ENCODE assay signal across 9 mouse cellular contexts in the genomic region with DNA sequence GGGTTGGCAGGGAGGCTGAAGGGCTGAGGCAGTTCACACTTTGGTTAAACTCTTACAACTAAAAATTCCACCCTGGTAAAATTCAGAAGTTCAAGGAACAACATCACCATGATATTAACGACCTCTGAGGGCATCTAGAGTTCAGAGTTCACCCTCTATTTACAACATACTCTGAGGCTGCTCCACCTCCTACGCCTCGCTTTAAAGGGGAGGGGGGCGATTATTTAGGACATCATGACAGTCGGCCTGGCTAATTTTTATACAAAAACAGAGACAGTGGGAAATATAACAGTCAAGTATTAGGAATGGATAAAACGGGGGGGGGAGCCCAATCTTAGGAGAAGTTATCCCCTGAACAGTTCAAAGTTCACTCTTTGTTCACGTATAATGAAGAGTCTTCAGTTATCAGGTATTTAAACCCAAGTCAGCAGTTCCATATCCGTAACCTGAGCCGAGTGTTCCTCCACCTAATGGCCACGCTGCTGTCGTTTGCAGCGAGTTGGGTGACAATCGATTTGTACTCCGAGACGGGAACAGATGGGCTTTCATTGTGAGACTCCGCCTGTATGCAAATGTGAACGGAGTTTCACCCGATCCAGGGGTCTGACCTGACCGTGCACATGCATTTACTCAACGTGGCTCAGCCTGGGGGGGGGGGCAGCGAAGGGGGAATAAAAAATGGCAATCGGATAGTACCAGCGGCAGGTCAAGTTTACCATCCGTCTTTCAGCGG.
DNase-seq lines count a peak whose midpoint lies in the region; ATAC-seq and TF ChIP-seq lines count a peak whose summit lies in the region.
"Had no signal": no experiment of that assay in that cellular context is flagged by ENCODE, and none has a peak within 500 bp of the region (broad histone marks: within the 10 kb centered on the region; RNA-seq: fewer than 3 reads in every experiment).

No protein-coding gene starts in this region.

- peak overlapping the region; percentile 20; the same call in 1 of the 2 replicates for H3K4me3 ChIP-seq in embryonic facial prominence, embryonic 13.5 days
- H3K4me3 ChIP-seq in kidney, postnatal 0 days (replicated peaks; ENCODE audit: low read depth, low read length) = peak overlapping the region; percentile 24
- H3K4me3 ChIP-seq in midbrain, embryonic 16.5 days (ENCODE audit: low read depth, low read length) = peak overlapping the region; percentile 17; the same call in 1 of the 2 replicates

- H3K36me3 ChIP-seq in embryonic facial prominence, embryonic 13.5 days = no peaks in the 10 kb centered on the region
- no peaks in the 10 kb centered on the region for H3K36me3 ChIP-seq in kidney, postnatal 0 days (ENCODE audit: insufficient read depth, low read length)
- H3K36me3 ChIP-seq in midbrain, embryonic 16.5 days (ENCODE audit: control insufficient read depth, insufficient read depth, low read length) = no peaks in the 10 kb centered on the region

- peaks cover 16% of the 10 kb centered on the region for H3K27me3 ChIP-seq in embryonic facial prominence, embryonic 13.5 days
- H3K27me3 ChIP-seq in kidney, postnatal 0 days (ENCODE audit: insufficient read depth, low read length) = no peaks in the 10 kb centered on the region
- H3K27me3 ChIP-seq in midbrain, embryonic 16.5 days (ENCODE audit: control insufficient read depth, insufficient read depth, low read depth, low read length) = no peaks in the 10 kb centered on the region

- H3K27ac ChIP-seq in embryonic facial prominence, embryonic 13.5 days = no peak overlapping the region
- peak overlapping the region; percentile 31; the same call in 1 of the 2 replicates for H3K27ac ChIP-seq in kidney, postnatal 0 days
- H3K27ac ChIP-seq in midbrain, embryonic 16.5 days (ENCODE audit: low read length) = no peak overlapping the region

- ATAC-seq in embryonic facial prominence, embryonic 13.5 days (ENCODE audit: insufficient number of reproducible peaks, insufficient read depth, low FRiP score, low TSS enrichment, low read depth) = no peak
- no peak; the same call in 1 of the 2 replicates for ATAC-seq in kidney, postnatal 0 days (replicated peaks; ENCODE audit: low FRiP score, low read depth)
- ATAC-seq in midbrain, embryonic 16.5 days = no peak

- peak; percentile 71 for DNase-seq in heart, adult 11 months
- DNase-seq in heart, postnatal 36 days = no peak
- DNase-seq in kidney, postnatal 0 days (ENCODE audit: low spot score) = peak; percentile 29
- DNase-seq in thymus, postnatal 25 days = no peak
- DNase-seq in layer of hippocampus, adult 9-11 months = no peak
- no peak for DNase-seq in adipocyte (ENCODE audit: low spot score)
- DNase-seq: adrenal gland, postnatal 14 days had no signal

- H3K4me1 ChIP-seq in embryonic facial prominence, embryonic 13.5 days = 0 out of 2 replicates have a peak, but pooled peaks cover 3% of the 10 kb centered on the region
- peaks cover 18% of the 10 kb centered on the region for H3K4me1 ChIP-seq in kidney, postnatal 0 days (replicated peaks; ENCODE audit: insufficient read depth, low read length)
- H3K4me1 ChIP-seq in midbrain, embryonic 16.5 days (ENCODE audit: control insufficient read depth, insufficient read depth, low read length) = peaks cover 17% of the 10 kb centered on the region

- intact Hi-C loops in heart, postnatal 36 days (cut with DNase I) = no loop called here

- no peak for TF ChIP-seq CTCF in kidney, postnatal 0 days (IDR thresholded peaks at IDR 0.05; ENCODE audit: low read depth)

- peak overlapping the region; percentile 47 for H3K4me2 ChIP-seq in embryonic facial prominence, embryonic 13.5 days
- H3K4me2 ChIP-seq in kidney, postnatal 0 days (ENCODE audit: low read length) = peak overlapping the region; percentile 58
- peak overlapping the region; percentile 47 for H3K4me2 ChIP-seq in midbrain, embryonic 16.5 days (ENCODE audit: low read length)

- H3K9ac ChIP-seq in embryonic facial prominence, embryonic 13.5 days = 0 out of 2 replicates have a peak overlapping the region, but pooled peaks have one; percentile 11
- H3K9ac ChIP-seq in kidney, postnatal 0 days (ENCODE audit: low read depth, low read length) = 0 out of 2 replicates have a peak overlapping the region, but pooled peaks have one; percentile 29
- H3K9ac ChIP-seq in midbrain, embryonic 16.5 days (ENCODE audit: low read depth, low read length) = peak overlapping the region; percentile 32; the same call in 1 of the 2 replicates

- 14% methylated on average over 25 of the region's 25 CpGs for WGBS in embryonic facial prominence, embryonic 13.5 days
- WGBS in kidney, postnatal 0 days = 9% methylated on average over 25 of the region's 25 CpGs
- 13% methylated on average over 25 of the region's 25 CpGs for WGBS in midbrain, embryonic 16.5 days

- no peaks in the 10 kb centered on the region for H3K9me3 ChIP-seq in embryonic facial prominence, embryonic 13.5 days
- no peaks in the 10 kb centered on the region for H3K9me3 ChIP-seq in kidney, postnatal 0 days (replicated peaks; ENCODE audit: low read length)
- H3K9me3 ChIP-seq in midbrain, embryonic 16.5 days (replicated peaks; ENCODE audit: control insufficient read depth, low read length, poor library complexity, severe bottlenecking) = no peaks in the 10 kb centered on the region

Comparison
In these comparisons a context has a peak if more than half of its experiments do, and no peak if none do; other contexts are left out.
1. DNase-seq: peak in heart, adult 11 months (single experiment) and kidney, postnatal 0 days (single experiment); none in heart, postnatal 36 days (0 of 2), thymus, postnatal 25 days (single experiment), layer of hippocampus, adult 9-11 months (single experiment) and adipocyte (single experiment).
2. Peak in every context shown above with its lines, with median percentiles within 50 percentile points of each other: H3K4me2 ChIP-seq, H3K4me3 ChIP-seq and H3K9ac ChIP-seq.